Mouse (Mus musculus) Patski (cell line): Measurements from ENCODE around the gene Gpr37. TPM values are rescaled to one million over a fixed set of nuclear protein-coding genes. Genes with fewer than 3 reads are reported as not detected.

Source experiments
- ATAC-seq: fragments of 100-300 bp; one replicate; pipeline ENCODE4 v1.8.0; 2021
- CTCF ChIA-PET: fragments of 350-600 bp; sonication (Branson Sonifier 250); formaldehyde crosslinking; loops from one replicate; lab custom pipeline; 2022; ENCODE audit warnings: inconsistent platforms; lab: Charles Lee
- POLR2A ChIA-PET: fragments of 350-600 bp; sonication (Branson Sonifier 250); formaldehyde crosslinking; loops from one replicate; lab custom pipeline; 2022; ENCODE audit warnings: antibody characterized with exemption, inconsistent platforms; lab: Charles Lee
- DNase-seq: peaks from one replicate; pipeline ENCODE4 v3.0.0-alpha.2; 2011; ENCODE audit warnings: low read depth, low spot score
- H3K27me3 ChIP-seq: fragments of 371-371 bp; one replicate; pipeline ENCODE4 v1.5.1; 2021
- CTCF ChIP-seq: fragments of 100-300 bp; IDR thresholded peaks from one replicate; pipeline ENCODE4 v1.5.1; 2021
- in situ Hi-C: fragments of 300-500 bp; cut with MboI; formaldehyde crosslinking; loops from 3 replicates; pipeline ENCODE4 v1.11.1; 2018; ENCODE audit warnings: low pct_unique_long_range_greater_than_20kb, mixed read lengths
- polyA plus RNA-seq: library from polyadenylated mRNA; unstranded; gene quantifications from one replicate; pipeline ENCODE4 v1.2.3, GENCODE M21; 2021

The Gpr37 gene
- not detected for polyA plus RNA-seq

GRCm38 (mm10) chr6:25690629-25691028 lies at the start of gene Gpr37:
Gpr37 (minus strand) TSS chr6:25690729.
- no peak for TF ChIP-seq CTCF
- in situ Hi-C loops: no loop called here
- ChIA-PET CTCF (no interaction called here), POLR2A (no interaction called here)
- H3K27me3 ChIP-seq: peaks cover 42% of the 10 kb centered on the region
- DNase-seq: no peak
- ATAC-seq: no peak

GRCm38 (mm10) chr6:25736533-25736932 lies 46.0 kb upstream of the Gpr37 start:
- no peak for TF ChIP-seq CTCF
- in situ Hi-C loops: no loop called here
- H3K27me3 ChIP-seq: peaks cover 7% of the 10 kb centered on the region
- DNase-seq: no peak
- no peak for ATAC-seq
- ChIA-PET CTCF (no interaction called here), POLR2A (no interaction called here)

- POLR2A ChIA-PET: no interaction called here
- ATAC-seq: no peak
These were observed 36.0 kb upstream of the Gpr37 start for GRCm38 (mm10) chr6:25726560-25726959.

GRCm38 (mm10) chr6:25710601-25711000 lies 20.1 kb upstream of the Gpr37 start:
- POLR2A ChIA-PET: no interaction called here
- ATAC-seq (no peak), DNase-seq (no peak)
- CTCF ChIA-PET: no interaction called here
- in situ Hi-C loops: no loop called here
- TF ChIP-seq CTCF: no peak
- H3K27me3 ChIP-seq: peaks cover 32% of the 10 kb centered on the region

More at GRCm38 (mm10) chr6:25726560-25726959, 36.0 kb upstream of the Gpr37 start:
- peaks cover 27% of the 10 kb centered on the region for H3K27me3 ChIP-seq
- CTCF ChIA-PET: no interaction called here
- no peak for TF ChIP-seq CTCF
- DNase-seq: no peak
- in situ Hi-C loops: no loop called here

- POLR2A ChIA-PET: no interaction called here
- peaks cover 32% of the 10 kb centered on the region for H3K27me3 ChIP-seq
- ATAC-seq: no peak
- CTCF ChIA-PET: no interaction called here
- DNase-seq: no peak
- in situ Hi-C loops: no loop called here
- TF ChIP-seq CTCF: peak; percentile 54
These were observed 18.8 kb upstream of the Gpr37 start for GRCm38 (mm10) chr6:25709250-25709895.

GRCm38 (mm10) chr6:25699956-25700355 lies 9.4 kb upstream of the Gpr37 start:
- TF ChIP-seq CTCF: no peak
- CTCF ChIA-PET: no interaction called here
- POLR2A ChIA-PET: no interaction called here
- ATAC-seq (no peak), DNase-seq (no peak)
- in situ Hi-C loops: no loop called here
- H3K27me3 ChIP-seq: peaks cover 26% of the 10 kb centered on the region

GRCm38 (mm10) chr6:25690284-25690605 lies 284 bp downstream of the Gpr37 start:
- DNase-seq (no peak), ATAC-seq (peak; percentile 24)
- POLR2A ChIA-PET: no interaction called here
- no peak for TF ChIP-seq CTCF
- CTCF ChIA-PET: no interaction called here
- in situ Hi-C loops: no loop called here
- peaks cover 42% of the 10 kb centered on the region for H3K27me3 ChIP-seq

GRCm38 (mm10) chr6:25689520-25690283 lies 827 bp downstream of the Gpr37 start:
- in situ Hi-C loops: no loop called here
- DNase-seq (no peak), ATAC-seq (peak; percentile 40)
- peaks cover 42% of the 10 kb centered on the region for H3K27me3 ChIP-seq
- no peak for TF ChIP-seq CTCF
- POLR2A ChIA-PET: no interaction called here
- CTCF ChIA-PET: no interaction called here

- CTCF ChIA-PET: no interaction called here
- ATAC-seq: no peak
- no peak for DNase-seq
- peaks cover 35% of the 10 kb centered on the region for H3K27me3 ChIP-seq
- TF ChIP-seq CTCF: no peak
- POLR2A ChIA-PET: no interaction called here
- in situ Hi-C loops: no loop called here
These were observed 1.5 kb downstream of the Gpr37 start for GRCm38 (mm10) chr6:25688927-25689519.

GRCm38 (mm10) chr6:25686760-25687200 lies 3.7 kb downstream of the Gpr37 start:
- ATAC-seq: no peak
- POLR2A ChIA-PET: no interaction called here
- CTCF ChIA-PET: no interaction called here
- peaks cover 36% of the 10 kb centered on the region for H3K27me3 ChIP-seq
- no peak for DNase-seq
- no peak for TF ChIP-seq CTCF
- in situ Hi-C loops: no loop called here

- ATAC-seq: no peak
- in situ Hi-C loops: no loop called here
These were observed 6.1 kb downstream of the Gpr37 start for GRCm38 (mm10) chr6:25684391-25684790.

More at GRCm38 (mm10) chr6:25684391-25684790, 6.1 kb downstream of the Gpr37 start:
- peaks cover 46% of the 10 kb centered on the region for H3K27me3 ChIP-seq
- DNase-seq: no peak
- ChIA-PET POLR2A (no interaction called here), CTCF (no interaction called here)
- no peak for TF ChIP-seq CTCF
